Mouse (Mus musculus) MEL (cell line): ENCODE measurements around the gene Mavs. TPM values are rescaled to one million over a fixed set of nuclear protein-coding genes. Genes with fewer than 3 reads are reported as not detected.

Source experiments
- DNase-seq: peaks from one replicate; pipeline ENCODE4 v3.0.0; 2011; ENCODE audit warnings: low read depth, low spot score
- H3K27ac ChIP-seq: 2 replicates; pipeline ENCODE4 v1.5.1; 2012; ENCODE audit warnings: low read depth, mild to moderate bottlenecking, control low read depth, low read length, moderate library complexity; ENCODE audit not compliant: control insufficient read depth
- H3K27me3 ChIP-seq, 2 experiments: fragments of 150-350 bp in 1 of 2; sonication (generic) in 1 of 2; 2 replicates each; pipeline ENCODE4 v1.6.1; 2012; ENCODE audit warnings: low read length in 2 of 2, mild to moderate bottlenecking in 2 of 2, improper control_type of control experiment in 1 of 2, moderate library complexity in 1 of 2; ENCODE audit not compliant: insufficient read depth in 2 of 2, control insufficient read depth in 1 of 2
- H3K36me3 ChIP-seq, 2 experiments: 2 replicates each; pipeline ENCODE4 v1.6.1; 2012 to 2014; ENCODE audit warnings: low read length in 2 of 2, improper control_type of control experiment in 1 of 2, inconsistent platforms in 1 of 2, mild to moderate bottlenecking in 1 of 2; ENCODE audit not compliant: insufficient read depth in 2 of 2, control insufficient read depth in 1 of 2
- H3K4me1 ChIP-seq, 2 experiments: fragments of 150-350 bp in 1 of 2; sonication (generic) in 1 of 2; 2 replicates each; pipeline ENCODE4 v1.6.1; 2012; ENCODE audit warnings: low read length in 2 of 2, improper control_type of control experiment in 1 of 2, mild to moderate bottlenecking in 1 of 2; ENCODE audit not compliant: insufficient read depth in 2 of 2, control insufficient read depth in 1 of 2
- H3K4me3 ChIP-seq, 2 experiments: fragments of 150-350 bp in 1 of 2; sonication (generic) in 1 of 2; 2 replicates each; pipeline ENCODE4 v1.5.1; 2012; ENCODE audit warnings: low read depth in 2 of 2, low read length in 2 of 2, mild to moderate bottlenecking in 2 of 2, moderate library complexity in 2 of 2, control low read depth in 1 of 2, improper control_type of control experiment in 1 of 2; ENCODE audit not compliant: control insufficient read depth in 1 of 2, insufficient read depth in 1 of 2
- H3K79me2 ChIP-seq: 2 replicates; pipeline ENCODE4 v1.6.1; 2012; ENCODE audit warnings: mild to moderate bottlenecking, low read length, moderate library complexity; ENCODE audit not compliant: control insufficient read depth, poor library complexity, insufficient read depth
- H3K9ac ChIP-seq: 2 replicates; pipeline ENCODE4 v1.6.1; 2012; ENCODE audit warnings: low read depth, mild to moderate bottlenecking, control low read depth, low read length, moderate library complexity; ENCODE audit not compliant: control insufficient read depth, poor library complexity, severe bottlenecking
- H3K9me3 ChIP-seq: fragments of 150-350 bp; sonication (generic); replicated peaks from 2 replicates; pipeline ENCODE4 v1.6.1; 2012; ENCODE audit warnings: mild to moderate bottlenecking, low read length, improper control_type of control experiment, moderate library complexity; ENCODE audit not compliant: insufficient read depth
- BHLHE40 ChIP-seq: IDR thresholded peaks from 2 replicates; pipeline ENCODE4 v1.6.1; 2012; ENCODE audit warnings: low read depth, mild to moderate bottlenecking, inconsistent platforms, low read length, improper control_type of control experiment, borderline replicate concordance
- CHD1 ChIP-seq: IDR thresholded peaks from 2 replicates; pipeline ENCODE4 v1.6.1; 2012; ENCODE audit warnings: low read depth, mild to moderate bottlenecking, inconsistent platforms, low read length, improper control_type of control experiment
- CTCF ChIP-seq, 3 experiments: IDR thresholded peaks in 2 of 3; conservative IDR thresholded peaks in 1 of 3; 2 replicates each; pipeline ENCODE4 v1.5.1; 2011 to 2012; ENCODE audit warnings: low read length in 3 of 3, low read depth in 2 of 3, mild to moderate bottlenecking in 2 of 3, improper control_type of control experiment in 1 of 3, inconsistent platforms in 1 of 3, mixed read lengths in 1 of 3, moderate library complexity in 1 of 3; ENCODE audit not compliant: control insufficient read depth in 1 of 3, insufficient read depth in 1 of 3, poor library complexity in 1 of 3, severe bottlenecking in 1 of 3
- E2F4 ChIP-seq: IDR thresholded peaks from 2 replicates; pipeline ENCODE4 v1.6.1; 2011; ENCODE audit warnings: low read depth, low read length, improper control_type of control experiment, borderline replicate concordance
- EP300 ChIP-seq, 2 experiments: IDR thresholded peaks; 2 replicates each; pipeline ENCODE4 v1.6.1; 2011; ENCODE audit warnings: improper control_type of control experiment in 2 of 2, low read length in 2 of 2, low read depth in 1 of 2, mild to moderate bottlenecking in 1 of 2
- ETS1 ChIP-seq: IDR thresholded peaks from 2 replicates; pipeline ENCODE4 v1.6.1; 2012; ENCODE audit warnings: low read depth, mild to moderate bottlenecking, inconsistent platforms, low read length, improper control_type of control experiment, moderate library complexity
- GABPA ChIP-seq: IDR thresholded peaks from 2 replicates; pipeline ENCODE4 v1.6.1; 2012; ENCODE audit warnings: low read depth, mild to moderate bottlenecking, inconsistent platforms, low read length, improper control_type of control experiment, moderate library complexity
- MAFK ChIP-seq: IDR thresholded peaks from 2 replicates; pipeline ENCODE4 v1.6.1; 2011; ENCODE audit warnings: low read depth, mild to moderate bottlenecking, low read length, improper control_type of control experiment, borderline replicate concordance
- MAX ChIP-seq: IDR thresholded peaks from 2 replicates; pipeline ENCODE4 v1.6.1; 2011; ENCODE audit warnings: low read length, improper control_type of control experiment
- MAZ ChIP-seq: IDR thresholded peaks from 2 replicates; pipeline ENCODE4 v1.6.1; 2012; ENCODE audit warnings: low read depth, mild to moderate bottlenecking, inconsistent platforms, low read length, improper control_type of control experiment
- MYC ChIP-seq: IDR thresholded peaks from 2 replicates; pipeline ENCODE4 v1.6.1; 2011; ENCODE audit warnings: low read depth, mild to moderate bottlenecking, low read length, improper control_type of control experiment, moderate library complexity
- NRF1 ChIP-seq: IDR thresholded peaks from 2 replicates; pipeline ENCODE4 v1.6.1; 2014; ENCODE audit warnings: low read depth, mild to moderate bottlenecking, inconsistent platforms, low read length, improper control_type of control experiment, moderate library complexity; ENCODE audit not compliant: poor library complexity, insufficient read depth, severe bottlenecking
- POLR2AphosphoS5 ChIP-seq: IDR thresholded peaks from 2 replicates; pipeline ENCODE4 v1.6.1; 2012; ENCODE audit warnings: low read depth, borderline replicate concordance, mild to moderate bottlenecking, inconsistent platforms, low read length, moderate library complexity, mixed read lengths
- RCOR1 ChIP-seq: IDR thresholded peaks from 2 replicates; pipeline ENCODE4 v1.6.1; 2012; ENCODE audit warnings: low read depth, mild to moderate bottlenecking, inconsistent platforms, low read length, improper control_type of control experiment
- SMC3 ChIP-seq: IDR thresholded peaks from 2 replicates; pipeline ENCODE4 v1.6.1; 2011; ENCODE audit warnings: low read depth, low read length, improper control_type of control experiment
- TAL1 ChIP-seq: IDR thresholded peaks from 2 replicates; pipeline ENCODE4 v1.6.1; 2012; ENCODE audit warnings: mild to moderate bottlenecking, inconsistent platforms, low read length, moderate library complexity, mixed read lengths
- TCF12 ChIP-seq: IDR thresholded peaks from 2 replicates; pipeline ENCODE4 v1.6.1; 2014; ENCODE audit warnings: low read depth, mild to moderate bottlenecking, inconsistent platforms, low read length, improper control_type of control experiment, moderate library complexity
- ZC3H11A ChIP-seq: IDR thresholded peaks from 2 replicates; pipeline ENCODE4 v1.6.1; 2012; ENCODE audit warnings: low read depth, mild to moderate bottlenecking, inconsistent platforms, low read length, improper control_type of control experiment
- ZKSCAN1 ChIP-seq: IDR thresholded peaks from 2 replicates; pipeline ENCODE4 v1.6.1; 2012; ENCODE audit warnings: low read depth, mild to moderate bottlenecking, inconsistent platforms, low read length, improper control_type of control experiment, moderate library complexity
- polyA plus RNA-seq, 2 experiments: library from polyadenylated mRNA; stranded (reverse) in 1 of 2; unstranded in 1 of 2; fragments of >175 nt in 1 of 2; fragments of >200 nt in 1 of 2; gene quantifications; 2 replicates each; pipeline versions ENCODE4 v1.2.1 to v1.2.4; 2012; ENCODE audit warnings: low replicate concordance in 2 of 2, low read depth in 1 of 2; ENCODE audit not compliant: insufficient read length in 2 of 2, insufficient read depth in 1 of 2, missing spikeins in 1 of 2
- total RNA-seq: library from RNA; depleted of rRNA; stranded (reverse); fragments of 300-350 nt; gene quantifications from 2 replicates; pipeline ENCODE4 v1.2.3, GENCODE M21; 2012

The Mavs gene
- total and polyA plus RNA-seq, 3 experiments, result 21.3 to 32.1 TPM; not detected in 1

DNA sequence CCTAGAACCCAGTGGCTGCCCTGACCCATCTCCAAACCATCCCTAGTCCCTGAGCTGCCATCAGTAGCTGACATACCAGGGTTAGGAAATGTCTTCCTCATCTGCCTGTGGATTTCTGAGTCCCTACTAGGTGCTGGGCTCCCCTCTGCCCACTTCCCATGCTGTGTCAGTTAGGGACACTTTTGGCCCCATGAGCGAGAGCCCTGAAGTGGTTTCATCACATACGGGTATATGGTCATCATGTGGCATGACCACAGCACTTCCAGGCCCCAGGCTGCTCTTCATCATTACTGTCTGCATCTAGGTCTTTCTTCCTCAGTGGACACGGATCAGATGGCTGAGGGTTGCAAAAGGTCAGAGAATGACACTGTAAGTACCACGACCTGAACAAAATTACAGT lies 27.1 kb upstream of the Mavs start, which contains the start of gene Ap5s1:
Ap5s1 (plus strand) TSS at position 301 of the 400 bp plus-strand sequence.
- no peak for DNase-seq
- no peak within 1 kb of the TSS for H3K4me3 ChIP-seq
- TF ChIP-seq NRF1, result no peak
- peak; percentile 25; the same call in 1 of the 2 replicates for TF ChIP-seq ZKSCAN1
- TF ChIP-seq GABPA, result no peak
- TF ChIP-seq, all 39 proteins: peak for 1
- H3K27ac ChIP-seq, result peak within 1 kb of the TSS; percentile 18
- no peaks in the 10 kb centered on the region for H3K27me3 ChIP-seq
- peaks cover 7 to 58% of the 10 kb centered on the region in 2 experiments; a peak in 3 of 4 replicates for H3K4me1 ChIP-seq
- H3K9ac ChIP-seq, result no peak within 1 kb of the TSS
- peaks cover 1% of the 10 kb centered on the region; the same call in 1 of the 2 replicates for H3K79me2 ChIP-seq
- H3K36me3 ChIP-seq, result peaks cover 0 to 26% of the 10 kb centered on the region in 2 experiments; a peak in 2 of 4 replicates
- H3K9me3 ChIP-seq, result no peaks in the 10 kb centered on the region

DNA sequence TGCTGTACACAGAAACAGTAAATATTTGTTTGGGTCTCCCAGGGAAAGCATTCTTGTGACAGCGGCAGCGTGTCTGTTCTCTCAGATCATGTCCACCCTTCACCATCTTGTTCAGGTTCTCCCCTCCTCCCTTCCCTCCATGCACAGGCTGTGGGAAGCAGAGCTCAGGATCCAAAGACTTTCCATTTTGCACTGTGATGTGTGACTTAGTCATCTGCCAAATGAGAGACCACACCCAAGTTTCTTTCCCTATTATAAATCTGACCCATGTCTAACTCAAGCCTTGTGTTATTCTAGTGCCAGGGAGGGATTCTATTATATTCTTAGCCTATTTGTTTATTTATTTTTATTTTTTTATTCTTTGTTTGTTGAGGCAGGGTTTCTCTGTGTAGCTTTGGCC lies 25.5 kb upstream of the Mavs start:
- Histone ChIP-seq H3K4me3 (no peak overlapping the region), H3K79me2 (peaks cover 1% of the 10 kb centered on the region; the same call in 1 of the 2 replicates)
- DNase-seq, result no peak
- TF ChIP-seq MYC (no peak), SMC3 (no peak), TCF12 (no peak), TAL1 (no peak), ETS1 (no peak), POLR2AphosphoS5 (no peak), EP300 (IDR thresholded peaks at IDR 0.05; ENCODE audit: low read depth in 1 of 2, low read length in 2 of 2) (no peak), BHLHE40 (no peak), MAFK (no peak), CTCF (IDR thresholded peaks at IDR 0.05 in 2 of 3, conservative IDR thresholded peaks at IDR 0.05 in 1 of 3; ENCODE audit: control insufficient read depth in 1 of 3, insufficient read depth in 1 of 3, low read depth in 2 of 3, low read length in 3 of 3, poor library complexity in 1 of 3, severe bottlenecking in 1 of 3) (no peak), E2F4 (no peak), CHD1 (no peak), ZC3H11A (no peak), RCOR1 (no peak), MAZ (no peak), MAX (no peak)
- TF ChIP-seq, all 39 proteins: peak for 0
- no peaks in the 10 kb centered on the region for H3K9me3 ChIP-seq
- peaks cover 7 to 55% of the 10 kb centered on the region in 2 experiments; a peak in 3 of 4 replicates for H3K4me1 ChIP-seq
- no peaks in the 10 kb centered on the region for H3K27me3 ChIP-seq
- H3K9ac ChIP-seq, result no peak overlapping the region
- H3K27ac ChIP-seq, result no peak overlapping the region
- H3K36me3 ChIP-seq, result peaks cover 0 to 27% of the 10 kb centered on the region in 2 experiments; a peak in 2 of 4 replicates
